ENCODE assay signal across 8 mouse cellular contexts in genomic region chr10:78779527-78779926, GRCm38 (mm10). TPM values are rescaled to one million over a fixed set of nuclear protein-coding genes. Genes with fewer than 3 reads are reported as not detected.
A peak's percentile ranks its signal among the peaks of the same experiment; 100 is the strongest.
DNase-seq lines count a peak whose midpoint lies in the region; ATAC-seq and TF ChIP-seq lines count a peak whose summit lies in the region.

No protein-coding gene starts in this region.

- H3K36me3 ChIP-seq in heart, embryonic 13.5 days = no peaks in the 10 kb centered on the region
- no peaks in the 10 kb centered on the region for H3K36me3 ChIP-seq in forebrain, embryonic 14.5 days (ENCODE audit: control insufficient read depth, insufficient read depth, low read length)
- no peaks in the 10 kb centered on the region for H3K36me3 ChIP-seq in liver, embryonic 15.5 days (replicated peaks)

- no peak overlapping the region for H3K27ac ChIP-seq in heart, embryonic 13.5 days (replicated peaks)
- no peak overlapping the region for H3K27ac ChIP-seq in bone marrow macrophage, adult 2 months (ENCODE audit: insufficient read depth, low read depth, low read length)
- no peak overlapping the region for H3K27ac ChIP-seq in forebrain, embryonic 14.5 days (ENCODE audit: low read depth, low read length)
- no peak overlapping the region for H3K27ac ChIP-seq in liver, embryonic 15.5 days (replicated peaks)

- TF ChIP-seq POLR2A in bone marrow macrophage, adult 2 months (IDR thresholded peaks at IDR 0.05; ENCODE audit: borderline replicate concordance, low read depth, low read length) = no peak

- peak overlapping the region; percentile 78 for H3K9ac ChIP-seq in heart, embryonic 13.5 days
- H3K9ac ChIP-seq in forebrain, embryonic 14.5 days (ENCODE audit: low read length) = peak overlapping the region; percentile 78
- H3K9ac ChIP-seq in liver, embryonic 15.5 days = no peak overlapping the region

- no peaks in the 10 kb centered on the region for H3K9me3 ChIP-seq in heart, embryonic 13.5 days
- H3K9me3 ChIP-seq in forebrain, embryonic 14.5 days (replicated peaks; ENCODE audit: control insufficient read depth, low read length) = no peaks in the 10 kb centered on the region
- H3K9me3 ChIP-seq in liver, embryonic 15.5 days (replicated peaks) = no peaks in the 10 kb centered on the region

- TF ChIP-seq CTCF in bone marrow macrophage, adult 2 months (IDR thresholded peaks at IDR 0.05; ENCODE audit: low read depth, low read length) = no peak

- 55% methylated on average over 9 of the region's 9 CpGs for WGBS in heart, embryonic 13.5 days
- WGBS in forebrain, embryonic 14.5 days = 61% methylated on average over 9 of the region's 9 CpGs
- 44% methylated on average over 9 of the region's 9 CpGs for WGBS in liver, embryonic 15.5 days (ENCODE audit: insufficient replicate concordance)

- H3K27me3 ChIP-seq in heart, embryonic 13.5 days (replicated peaks) = peaks cover 34% of the 10 kb centered on the region
- 0 out of 2 replicates have a peak, but pooled peaks cover 3% of the 10 kb centered on the region for H3K27me3 ChIP-seq in forebrain, embryonic 14.5 days (replicated peaks; ENCODE audit: control insufficient read depth, insufficient read depth, low read length)
- peaks cover 28% of the 10 kb centered on the region for H3K27me3 ChIP-seq in liver, embryonic 15.5 days

- peak overlapping the region; percentile 98 for H3K4me2 ChIP-seq in heart, embryonic 13.5 days
- peak overlapping the region; percentile 97 for H3K4me2 ChIP-seq in forebrain, embryonic 14.5 days (ENCODE audit: low read length)
- peak overlapping the region; percentile 63 for H3K4me2 ChIP-seq in liver, embryonic 15.5 days

- H3K4me1 ChIP-seq in heart, embryonic 13.5 days = peaks cover 13% of the 10 kb centered on the region
- no peaks in the 10 kb centered on the region for H3K4me1 ChIP-seq in bone marrow macrophage, adult 2 months (ENCODE audit: control insufficient read depth, insufficient read depth, low read length)
- no peaks in the 10 kb centered on the region; the same call in 1 of the 2 replicates for H3K4me1 ChIP-seq in forebrain, embryonic 14.5 days (ENCODE audit: control insufficient read depth, insufficient read depth, low read length)
- H3K4me1 ChIP-seq in liver, embryonic 15.5 days (replicated peaks) = no peaks in the 10 kb centered on the region

- DNase-seq in heart, adult 18-20 months = no peak
- no peak for DNase-seq in forebrain, embryonic 14.5 days (ENCODE audit: low spot score)
- no peak for DNase-seq in thymus, postnatal 25 days
- no peak for DNase-seq in adipocyte (ENCODE audit: low spot score)
- DNase-seq in embryo, embryonic 10 days (ENCODE audit: low spot score) = no peak

- H3K4me3 ChIP-seq in heart, embryonic 13.5 days = peak overlapping the region; percentile 63
- H3K4me3 ChIP-seq in bone marrow macrophage, adult 2 months (ENCODE audit: insufficient read depth, low read length) = peak overlapping the region; percentile 59
- H3K4me3 ChIP-seq in forebrain, embryonic 14.5 days (ENCODE audit: low read depth, low read length) = peak overlapping the region; percentile 60
- peak overlapping the region; percentile 40 for H3K4me3 ChIP-seq in liver, embryonic 15.5 days (replicated peaks)

- no peak for ATAC-seq in heart, embryonic 13.5 days (ENCODE audit: extremely low read depth, insufficient number of reproducible peaks, low FRiP score, low TSS enrichment)
- no peak for ATAC-seq in forebrain, embryonic 14.5 days
- no peak for ATAC-seq in liver, embryonic 15.5 days (ENCODE audit: insufficient read depth)

RNA-seq across cellular contexts. Expression of gene Slc1a6, which starts 0.8 kb away (rescaled TPM):
- 0.97 and 1.2 TPM in 2 replicates for polyA plus RNA-seq in heart, embryonic 13.5 days (2015; fragmentation: Nextera tagmentation; extraction: Ambion mirVana)
- not detected for total RNA-seq in heart, adult 18-20 months (2021)
- polyA plus RNA-seq in bone marrow macrophage, adult 2 months (2012; ENCODE audit: insufficient read depth, insufficient read length, missing spikeins) = not detected in 2 replicates
- 2.9 and 3.4 TPM in 2 replicates for polyA plus RNA-seq in forebrain, embryonic 14.5 days (2014; fragmentation: Nextera tagmentation; extraction: Ambion mirVana)
- polyA plus RNA-seq in liver, embryonic 15.5 days (2015; fragmentation: Nextera tagmentation; extraction: Ambion mirVana) = 0.12 and 0.17 TPM in 2 replicates

RNA-seq across cellular contexts. Expression of gene Ccdc105, which starts 26.7 kb away (rescaled TPM):
- not detected in 2 replicates for polyA plus RNA-seq in heart, embryonic 13.5 days (2015; fragmentation: Nextera tagmentation; extraction: Ambion mirVana)
- not detected for total RNA-seq in heart, adult 18-20 months (2021)
- polyA plus RNA-seq in bone marrow macrophage, adult 2 months (2012; ENCODE audit: insufficient read depth, insufficient read length, missing spikeins) = not detected in 2 replicates
- 0.17 and 0.24 TPM in 2 replicates for polyA plus RNA-seq in forebrain, embryonic 14.5 days (2014; fragmentation: Nextera tagmentation; extraction: Ambion mirVana)
- not detected in 2 replicates for polyA plus RNA-seq in liver, embryonic 15.5 days (2015; fragmentation: Nextera tagmentation; extraction: Ambion mirVana)
